Mouse (Mus musculus) erythroblast, embryonic 14.5 days (primary cell): ENCODE measurements around the gene Unk. TPM values are rescaled to one million over a fixed set of nuclear protein-coding genes. Genes with fewer than 3 reads are reported as not detected.
"Not testable (repeated sequence)": the region's sequence is repeated elsewhere in the genome, so short reads cannot be mapped to it uniquely, and the experiment has no call there.

Experiments used
- H3K27me3 ChIP-seq: 2 replicates; pipeline ENCODE4 v1.6.1; 2012; ENCODE audit warnings: inconsistent platforms; ENCODE audit not compliant: control insufficient read depth
- H3K36me3 ChIP-seq: 2 replicates; pipeline ENCODE4 v1.6.1; 2012; ENCODE audit warnings: mild to moderate bottlenecking, inconsistent platforms; ENCODE audit not compliant: control insufficient read depth
- H3K4me1 ChIP-seq: 2 replicates; pipeline ENCODE4 v1.6.1; 2012; ENCODE audit warnings: inconsistent platforms; ENCODE audit not compliant: control insufficient read depth
- H3K4me3 ChIP-seq: replicated peaks from 2 replicates; pipeline ENCODE3; 2012; ENCODE audit warnings: moderate library complexity, mild to moderate bottlenecking, inconsistent platforms
- H3K9me3 ChIP-seq: 2 replicates; pipeline ENCODE4 v1.6.1; 2012; ENCODE audit warnings: low read length, inconsistent platforms, mixed read lengths; ENCODE audit not compliant: control insufficient read depth
- GATA1 ChIP-seq: IDR thresholded peaks from 2 replicates; pipeline ENCODE4 v1.6.1; 2012; ENCODE audit warnings: low read length, inconsistent platforms, mixed read lengths
- TAL1 ChIP-seq: IDR thresholded peaks from 3 replicates; pipeline ENCODE4 v1.6.1; 2012; ENCODE audit warnings: low read length, inconsistent platforms, mixed read lengths
- polyA plus RNA-seq: library from polyadenylated mRNA; stranded (reverse); fragments of >175 nt; gene quantifications from 2 replicates; pipeline ENCODE4 v1.2.3, GENCODE M21; 2012

Gene Unk
- polyA plus RNA-seq, 1 experiment, result 3.6 TPM

DNA sequence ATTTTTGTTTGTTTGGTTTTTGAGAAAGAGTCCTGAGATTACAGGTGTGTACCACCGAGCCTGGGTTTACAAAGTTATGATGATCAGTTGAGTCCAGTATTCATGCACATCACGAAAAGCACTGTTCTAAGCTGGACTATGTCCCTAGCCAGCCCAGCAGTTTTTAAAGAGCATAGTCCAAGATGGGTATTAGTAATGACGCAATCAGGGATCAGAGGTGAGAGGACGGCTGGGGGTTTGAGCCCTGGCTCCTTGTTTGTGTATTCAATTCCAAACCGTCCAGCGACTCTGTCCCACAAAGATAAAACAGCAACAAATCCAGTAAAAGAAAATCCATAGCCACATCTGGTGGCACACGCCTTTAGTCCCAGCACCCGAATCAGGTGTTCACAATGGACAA, 58.1 kb downstream of the Unk start:
- TF ChIP-seq TAL1 (no peak), GATA1 (no peak)
- Histone ChIP-seq H3K4me1 (peaks cover 52% of the 10 kb centered on the region), H3K9me3 (no peaks in the 10 kb centered on the region), H3K36me3 (peaks cover 26% of the 10 kb centered on the region), H3K4me3 (peak overlapping the region; percentile 84), H3K27me3 (no peaks in the 10 kb centered on the region)

DNA sequence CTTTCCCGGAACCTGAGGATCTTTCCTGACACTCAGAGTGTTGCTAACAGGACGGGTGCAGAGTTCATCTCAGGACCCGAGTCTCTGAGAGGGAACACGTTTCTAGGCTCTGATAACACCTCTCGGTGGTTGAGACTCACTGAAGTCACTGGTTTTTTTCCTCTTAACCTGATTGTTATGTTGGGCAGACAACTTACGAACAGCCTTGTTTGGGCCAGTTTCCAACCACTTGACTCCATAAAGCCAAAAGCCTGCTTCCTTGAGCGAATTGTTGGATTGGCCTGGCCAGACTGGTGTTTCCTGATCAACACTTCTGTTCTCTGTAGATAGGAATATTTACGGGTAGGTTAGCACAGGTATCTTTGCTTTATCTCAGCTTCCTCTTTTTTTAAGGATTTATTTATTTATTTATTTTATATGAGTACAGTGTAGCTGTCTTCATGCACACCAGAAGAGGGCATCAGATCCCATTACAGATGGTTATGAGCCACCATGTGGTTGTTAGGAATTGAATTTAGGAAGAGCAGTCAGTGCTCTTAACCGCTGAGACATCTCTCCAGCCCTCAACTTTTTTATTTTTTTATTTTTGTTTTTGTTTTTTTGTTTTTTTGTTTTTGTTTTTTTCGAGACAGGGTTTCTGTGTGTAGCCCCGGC, 58.7 kb downstream of the Unk start:
- Histone ChIP-seq H3K27me3 (no peaks in the 10 kb centered on the region), H3K4me1 (peaks cover 52% of the 10 kb centered on the region), H3K9me3 (no peaks in the 10 kb centered on the region), H3K4me3 (no peak overlapping the region), H3K36me3 (peaks cover 19% of the 10 kb centered on the region)
- TF ChIP-seq GATA1 (no peak), TAL1 (no peak)

DNA sequence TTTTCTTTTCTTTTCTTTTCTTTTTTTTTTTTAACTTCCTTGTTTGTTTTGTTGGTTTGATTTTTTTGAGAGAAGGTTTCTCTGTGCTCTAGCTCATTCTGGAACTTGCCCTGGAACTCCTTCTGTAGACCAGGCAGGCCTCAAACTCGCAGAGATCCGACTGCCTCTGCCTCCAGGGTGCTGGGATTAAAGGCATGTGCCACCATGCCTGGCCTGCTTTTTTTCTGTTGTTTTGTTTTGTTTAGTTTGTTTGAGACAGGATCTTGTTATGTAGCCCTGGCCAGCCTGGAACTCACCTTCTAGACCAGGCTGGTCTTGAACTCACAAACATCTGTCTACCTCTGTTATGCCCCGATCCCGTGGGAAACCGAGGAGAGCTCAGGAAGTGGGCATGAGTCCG, 59.4 kb downstream of the Unk start:
- no peaks in the 10 kb centered on the region for H3K27me3 ChIP-seq
- TF ChIP-seq TAL1 (no peak), GATA1 (no peak)
- no peak overlapping the region for H3K4me3 ChIP-seq
- no peaks in the 10 kb centered on the region for H3K9me3 ChIP-seq
- H3K36me3 ChIP-seq, result peaks cover 12% of the 10 kb centered on the region
- H3K4me1 ChIP-seq, result peaks cover 48% of the 10 kb centered on the region

DNA sequence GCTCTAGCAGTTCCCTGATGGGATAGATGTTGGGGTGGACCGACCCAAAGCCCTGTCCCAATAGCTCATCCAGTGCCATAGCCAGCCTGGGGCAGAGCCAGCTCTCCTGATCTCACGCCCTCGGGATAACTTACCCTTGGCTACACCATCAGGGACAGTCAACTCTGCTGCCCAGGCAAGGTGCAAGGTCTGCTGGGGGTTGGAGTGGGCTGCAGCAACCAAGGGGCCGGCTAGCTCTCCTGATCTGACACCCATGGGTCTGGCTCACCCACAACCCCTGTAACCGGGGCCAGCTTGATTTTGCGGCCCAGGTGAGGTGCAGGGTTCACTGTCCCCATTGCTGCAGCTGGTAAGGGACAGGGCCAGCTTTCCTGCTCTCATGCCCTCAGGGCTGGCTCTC, 61.5 kb downstream of the Unk start:
- H3K9me3 ChIP-seq, result peaks cover 2% of the 10 kb centered on the region
- H3K36me3 ChIP-seq, result no peaks in the 10 kb centered on the region
- no peak overlapping the region for H3K4me3 ChIP-seq
- no peak for TF ChIP-seq GATA1
- TF ChIP-seq TAL1, result no peak
- H3K4me1 ChIP-seq, result peaks cover 29% of the 10 kb centered on the region
- no peaks in the 10 kb centered on the region for H3K27me3 ChIP-seq

DNA sequence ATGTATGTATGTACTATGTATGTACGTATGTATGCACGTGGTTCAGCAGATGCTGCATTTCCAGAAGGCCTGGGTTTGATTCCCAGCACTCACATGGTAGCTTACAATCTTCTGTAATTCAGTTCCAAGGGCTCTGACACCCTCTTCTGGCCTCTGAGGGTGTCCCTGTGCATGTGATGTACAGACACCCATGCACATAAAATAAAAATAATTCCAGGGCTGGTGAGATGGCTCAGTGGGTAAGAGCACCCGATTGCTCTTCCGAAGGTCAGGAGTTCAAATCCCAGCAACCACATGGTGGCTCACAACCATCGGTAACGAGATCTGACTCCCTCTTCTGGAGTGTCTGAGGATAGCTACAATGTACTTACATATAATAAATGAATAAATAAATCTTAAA, 62.8 kb downstream of the Unk start:
- peaks cover 24% of the 10 kb centered on the region for H3K4me1 ChIP-seq
- not testable (repeated sequence) for H3K36me3 ChIP-seq, H3K4me3 ChIP-seq, H3K27me3 ChIP-seq, H3K9me3 ChIP-seq

DNA sequence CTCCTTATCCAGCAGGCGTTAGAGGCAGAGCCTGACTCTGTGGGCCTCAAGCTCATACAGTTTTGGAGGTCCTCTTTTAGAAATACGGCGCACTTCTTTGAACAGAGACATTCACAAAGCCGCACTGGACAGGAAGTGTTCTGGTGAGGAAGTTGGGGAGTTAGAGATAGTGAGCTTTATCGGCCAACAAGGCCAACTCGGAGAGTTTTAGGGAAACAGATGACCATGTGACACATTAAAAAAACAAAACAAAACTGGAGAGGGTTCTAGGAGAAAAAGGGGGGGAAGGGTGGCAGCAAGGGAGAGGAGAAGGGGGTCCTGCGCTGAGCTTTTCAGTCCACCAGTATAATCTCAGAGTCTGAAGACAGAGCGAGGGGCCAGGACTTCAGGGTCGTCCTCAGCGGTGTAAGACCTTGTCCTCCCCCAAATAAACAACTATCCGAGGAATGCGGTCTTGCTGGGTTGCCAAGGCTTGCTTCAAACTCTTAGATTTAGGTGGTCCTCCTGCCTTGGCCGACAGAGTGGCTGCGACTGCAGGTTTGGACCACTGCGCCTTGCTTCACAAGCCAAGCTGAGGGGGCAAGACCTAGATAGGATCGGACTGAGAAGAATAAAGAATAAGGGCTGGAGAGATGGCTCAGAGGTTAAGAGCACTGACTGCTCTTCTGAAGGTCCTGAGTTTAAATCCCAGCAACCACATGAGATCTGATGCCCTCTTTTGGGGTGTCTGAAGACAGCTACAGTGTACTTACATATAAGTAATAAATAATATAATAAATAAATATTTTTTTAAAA, 63.8 kb downstream of the Unk start:
- H3K9me3 ChIP-seq, result peaks cover 6% of the 10 kb centered on the region
- H3K36me3 ChIP-seq, result no peaks in the 10 kb centered on the region
- no peak for TF ChIP-seq TAL1
- TF ChIP-seq GATA1, result no peak
- no peak overlapping the region for H3K4me3 ChIP-seq
- peaks cover 16% of the 10 kb centered on the region for H3K4me1 ChIP-seq
- no peaks in the 10 kb centered on the region for H3K27me3 ChIP-seq

DNA sequence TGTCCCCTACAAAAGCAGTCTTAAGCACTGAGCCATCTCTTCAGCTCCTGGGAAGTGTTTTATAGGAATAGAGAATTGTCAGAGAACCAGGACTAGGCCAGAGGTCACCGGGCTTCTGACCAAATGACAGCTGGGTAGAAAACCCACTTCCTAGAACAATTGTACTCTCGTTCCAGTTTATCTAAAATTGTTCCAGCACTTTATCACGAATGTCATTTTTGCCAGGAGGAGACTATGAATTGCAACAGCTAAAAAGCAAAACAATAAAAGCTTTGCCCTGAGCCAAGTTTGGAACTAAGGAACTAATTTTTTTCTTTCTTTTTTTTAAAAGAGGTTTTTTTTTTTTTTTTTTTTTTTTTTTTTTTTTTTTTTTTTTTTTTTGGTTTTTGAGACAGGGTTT, 65.5 kb downstream of the Unk start:
- H3K36me3 ChIP-seq, result no peaks in the 10 kb centered on the region
- H3K9me3 ChIP-seq, result peaks cover 6% of the 10 kb centered on the region
- no peaks in the 10 kb centered on the region for H3K27me3 ChIP-seq
- TF ChIP-seq GATA1 (no peak), TAL1 (no peak)
- no peak overlapping the region for H3K4me3 ChIP-seq
- H3K4me1 ChIP-seq, result peaks cover 30% of the 10 kb centered on the region

DNA sequence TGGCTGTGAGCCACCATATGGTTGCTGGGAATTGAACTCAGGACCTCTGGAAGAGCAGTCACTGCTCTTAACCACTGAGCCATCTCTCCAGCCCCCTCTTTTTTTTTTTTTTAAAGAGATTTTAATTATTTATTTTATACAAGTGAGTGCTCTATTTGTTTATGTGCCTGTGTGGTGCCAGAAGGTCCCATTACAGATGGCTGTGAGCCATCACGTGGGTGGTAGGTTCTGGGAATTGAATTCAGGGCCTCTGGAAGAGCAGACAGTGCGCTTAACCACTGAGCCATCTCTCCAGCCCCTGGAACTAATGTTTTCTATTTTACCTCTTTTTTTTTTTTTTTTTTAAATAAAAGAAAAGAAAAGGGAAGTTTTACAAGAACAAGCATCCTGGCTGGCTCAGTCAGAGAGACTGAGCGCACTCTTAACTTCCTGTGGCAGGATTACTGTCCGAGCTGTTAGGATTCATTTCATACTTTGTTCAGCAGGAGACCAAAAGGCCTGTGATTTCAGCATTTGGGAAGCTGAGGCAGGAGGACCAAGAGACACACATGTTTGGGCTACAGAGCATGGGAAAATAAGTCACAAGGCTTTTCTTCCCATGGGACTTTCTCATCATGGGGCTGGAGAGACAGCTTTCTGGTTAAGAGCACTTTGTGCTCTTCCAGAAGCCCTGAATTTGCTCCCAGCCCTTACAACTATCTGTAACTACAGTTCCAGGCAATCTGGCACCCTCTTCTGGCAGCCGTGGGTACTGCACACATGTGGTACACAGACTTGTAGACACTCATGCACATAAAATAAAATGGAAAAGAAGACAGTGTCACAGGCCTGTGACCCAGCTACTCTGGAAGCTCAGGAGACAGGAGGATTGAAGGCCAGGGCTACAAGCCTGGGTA, 66.3 kb downstream of the Unk start:
- no peak overlapping the region for H3K4me3 ChIP-seq
- H3K27me3 ChIP-seq, result no peaks in the 10 kb centered on the region
- H3K9me3 ChIP-seq, result peaks cover 6% of the 10 kb centered on the region
- peaks cover 36% of the 10 kb centered on the region for H3K4me1 ChIP-seq
- no peak for TF ChIP-seq GATA1
- no peak for TF ChIP-seq TAL1
- H3K36me3 ChIP-seq, result no peaks in the 10 kb centered on the region
